Mouse (Mus musculus) cerebellum, adult 2 months (tissue): ENCODE measurements around the gene Mlx.

ENCODE experiments used
- CTCF ChIP-seq: fragments of 200-500 bp; IDR thresholded peaks from 2 replicates; pipeline ENCODE4 v1.5.1; 2011; ENCODE audit warnings: low read depth, mild to moderate bottlenecking, control low read depth, low read length, moderate library complexity, borderline replicate concordance; ENCODE audit not compliant: insufficient read depth
- POLR2A ChIP-seq: fragments of 200-500 bp; IDR thresholded peaks from 2 replicates; pipeline ENCODE4 v1.6.1; 2011; ENCODE audit warnings: low read length, control low read depth, borderline replicate concordance; ENCODE audit not compliant: insufficient read depth

DNA sequence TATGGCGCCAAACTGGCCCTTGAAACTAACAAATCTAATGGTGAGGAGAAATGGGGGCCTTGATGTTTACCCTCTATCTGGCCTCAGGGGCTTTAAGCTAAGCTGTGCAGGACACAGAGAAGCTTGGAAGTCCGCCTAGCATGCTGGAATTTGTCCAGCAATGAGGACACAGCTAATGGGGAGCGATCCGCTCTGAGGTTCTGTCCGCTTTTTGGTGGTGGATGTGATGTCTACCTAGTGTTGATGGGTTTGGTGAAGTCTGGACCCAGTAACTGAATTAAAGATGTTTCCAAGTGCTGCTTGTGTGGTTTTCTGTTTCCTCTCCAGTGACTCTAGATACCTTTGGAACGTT lies 778 bp upstream of the Mlx start:
- TF ChIP-seq CTCF (no peak), POLR2A (no peak)
